Mouse (Mus musculus): ENCODE measurements around the gene Chpf2. TPM values are rescaled to one million over a fixed set of nuclear protein-coding genes. Genes with fewer than 3 reads are reported as not detected.

Gene Chpf2
- polyA plus RNA-seq, 1 experiment = 47.2 TPM

GRCm38 (mm10) chr5:24601911-24602750 is 15.6 kb downstream of the Chpf2 start:
- peak; percentile 78 for DNase-seq
- peaks cover 21% of the 10 kb centered on the region for H3K4me1 ChIP-seq (ENCODE audit: control insufficient read depth, insufficient read depth, low read length)
- peak overlapping the region; percentile 61 for H3K4me3 ChIP-seq (replicated peaks; ENCODE audit: extremely low read depth, low read depth, low read length)
- TF ChIP-seq CTCF (IDR thresholded peaks at IDR 0.05; ENCODE audit: insufficient read depth, low read length) = no peak
- peak; percentile 78 for TF ChIP-seq POLR2A (IDR thresholded peaks at IDR 0.05; ENCODE audit: borderline replicate concordance, extremely low read depth, low read depth, low read length)
- WGBS = under 1% methylated on average over 72 of the region's 73 CpGs

- peaks cover 19% of the 10 kb centered on the region for H3K4me1 ChIP-seq (ENCODE audit: control insufficient read depth, insufficient read depth, low read length)
- TF ChIP-seq POLR2A (IDR thresholded peaks at IDR 0.05; ENCODE audit: borderline replicate concordance, extremely low read depth, low read depth, low read length) (peak; percentile 69; the same call in 1 of the 2 replicates), CTCF (IDR thresholded peaks at IDR 0.05; ENCODE audit: insufficient read depth, low read length) (no peak)
- peak overlapping the region; percentile 61 for H3K4me3 ChIP-seq (replicated peaks; ENCODE audit: extremely low read depth, low read depth, low read length)
- WGBS = 2% methylated on average over 16 of the region's 16 CpGs
- peak; percentile 88 for DNase-seq
Measured at GRCm38 (mm10) chr5:24602751-24603343, 16.3 kb downstream of the Chpf2 start.

- 69% methylated on average over 8 of the region's 8 CpGs for WGBS
- no peak for DNase-seq
Measured at GRCm38 (mm10) chr5:24603431-24604010, 17.0 kb downstream of the Chpf2 start.

DNA sequence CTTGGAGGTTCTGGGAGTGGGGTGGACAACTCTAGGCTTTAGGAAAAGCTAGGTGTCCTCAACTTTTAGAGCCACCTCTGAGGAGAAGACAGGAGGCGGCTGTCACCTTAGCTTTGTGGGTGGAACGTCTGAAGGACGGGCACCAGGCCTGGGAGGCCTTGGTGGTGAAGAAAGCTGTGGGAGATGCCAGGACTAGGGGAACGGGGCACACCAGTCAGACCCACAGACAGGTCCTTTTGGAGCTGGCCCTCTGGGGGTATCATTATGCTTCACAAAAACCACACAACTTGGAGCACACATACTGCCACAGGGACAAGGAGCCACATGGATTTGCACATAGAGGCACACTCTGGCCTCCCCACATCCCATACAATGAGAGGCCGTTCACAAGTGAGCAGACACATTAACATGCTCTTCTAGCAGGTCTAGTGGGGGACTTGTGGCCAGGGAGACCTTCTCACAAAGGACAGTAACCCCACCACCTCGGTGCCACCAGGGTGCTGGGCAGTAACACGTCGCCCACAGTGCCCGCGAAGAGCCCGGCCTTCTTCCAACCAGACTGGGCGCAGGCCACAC is 17.6 kb downstream of the Chpf2 start:
- peaks cover 19% of the 10 kb centered on the region for H3K4me1 ChIP-seq (ENCODE audit: control insufficient read depth, insufficient read depth, low read length)
- H3K4me3 ChIP-seq (replicated peaks; ENCODE audit: extremely low read depth, low read depth, low read length) = peak overlapping the region; percentile 82
- DNase-seq = no peak
- TF ChIP-seq CTCF (IDR thresholded peaks at IDR 0.05; ENCODE audit: insufficient read depth, low read length) (no peak), POLR2A (IDR thresholded peaks at IDR 0.05; ENCODE audit: borderline replicate concordance, extremely low read depth, low read depth, low read length) (no peak)
- WGBS = 18% methylated on average over 12 of the region's 12 CpGs

More at GRCm38 (mm10) chr5:24603431-24604010, 17.0 kb downstream of the Chpf2 start:
- H3K4me1 ChIP-seq (ENCODE audit: control insufficient read depth, insufficient read depth, low read length) = peaks cover 19% of the 10 kb centered on the region
- no peak overlapping the region for H3K4me3 ChIP-seq (replicated peaks; ENCODE audit: extremely low read depth, low read depth, low read length)
- TF ChIP-seq CTCF (IDR thresholded peaks at IDR 0.05; ENCODE audit: insufficient read depth, low read length) = no peak
- no peak for TF ChIP-seq POLR2A (IDR thresholded peaks at IDR 0.05; ENCODE audit: borderline replicate concordance, extremely low read depth, low read depth, low read length)

GRCm38 (mm10) chr5:24604656-24605100 is 18.1 kb downstream of the Chpf2 start:
- peaks cover 19% of the 10 kb centered on the region for H3K4me1 ChIP-seq (ENCODE audit: control insufficient read depth, insufficient read depth, low read length)
- H3K4me3 ChIP-seq (replicated peaks; ENCODE audit: extremely low read depth, low read depth, low read length) = peak overlapping the region; percentile 82
- TF ChIP-seq CTCF (IDR thresholded peaks at IDR 0.05; ENCODE audit: insufficient read depth, low read length) (no peak), POLR2A (IDR thresholded peaks at IDR 0.05; ENCODE audit: borderline replicate concordance, extremely low read depth, low read depth, low read length) (no peak; the same call in 1 of the 2 replicates)
- peak; percentile 83 for DNase-seq
- under 1% methylated on average over 46 of the region's 46 CpGs for WGBS

DNA sequence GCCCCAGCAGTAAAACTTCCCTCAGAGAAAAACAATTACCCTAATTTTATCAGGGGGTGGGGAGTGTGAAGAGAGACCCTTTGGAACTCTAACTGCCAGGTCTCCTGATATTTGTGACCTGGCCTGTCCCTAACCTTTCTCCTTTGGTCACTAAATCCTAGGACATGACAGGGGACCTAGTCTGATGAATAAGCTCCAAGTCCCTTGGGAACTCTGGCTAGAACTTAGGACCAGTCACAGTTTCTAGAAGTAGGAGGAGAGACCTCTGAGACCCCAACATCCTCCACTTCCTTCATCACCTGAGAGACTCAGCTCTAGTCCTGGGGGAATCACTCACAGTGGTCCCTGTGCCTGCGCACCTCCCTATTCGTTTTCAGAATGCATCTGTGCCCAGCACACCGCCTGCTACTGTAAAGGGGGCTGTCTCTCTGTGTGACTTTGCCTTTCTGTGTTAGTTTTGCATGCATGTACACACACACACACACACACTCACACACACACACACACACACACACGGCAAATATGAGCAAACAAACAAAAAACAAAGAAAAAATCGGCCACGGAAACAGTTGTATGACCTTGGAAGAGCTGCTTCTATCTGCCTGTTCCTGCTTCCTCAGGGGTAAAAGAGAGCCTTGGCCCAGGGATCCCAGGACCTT is 18.9 kb downstream of the Chpf2 start:
- no peak overlapping the region for H3K4me3 ChIP-seq (replicated peaks; ENCODE audit: extremely low read depth, low read depth, low read length)
- H3K4me1 ChIP-seq (ENCODE audit: control insufficient read depth, insufficient read depth, low read length) = peaks cover 19% of the 10 kb centered on the region
- TF ChIP-seq CTCF (IDR thresholded peaks at IDR 0.05; ENCODE audit: insufficient read depth, low read length) (no peak), POLR2A (IDR thresholded peaks at IDR 0.05; ENCODE audit: borderline replicate concordance, extremely low read depth, low read depth, low read length) (no peak)
- 30% methylated on average over 6 of the region's 6 CpGs for WGBS
- no peak for DNase-seq

- H3K4me3 ChIP-seq (replicated peaks; ENCODE audit: extremely low read depth, low read depth, low read length) = no peak overlapping the region
- 62% methylated on average over 14 of the region's 14 CpGs for WGBS
- peaks cover 17% of the 10 kb centered on the region for H3K4me1 ChIP-seq (ENCODE audit: control insufficient read depth, insufficient read depth, low read length)
- no peak for DNase-seq
- TF ChIP-seq CTCF (IDR thresholded peaks at IDR 0.05; ENCODE audit: insufficient read depth, low read length) (no peak), POLR2A (IDR thresholded peaks at IDR 0.05; ENCODE audit: borderline replicate concordance, extremely low read depth, low read depth, low read length) (no peak)
Measured at GRCm38 (mm10) chr5:24605980-24606665, 19.6 kb downstream of the Chpf2 start.

DNA sequence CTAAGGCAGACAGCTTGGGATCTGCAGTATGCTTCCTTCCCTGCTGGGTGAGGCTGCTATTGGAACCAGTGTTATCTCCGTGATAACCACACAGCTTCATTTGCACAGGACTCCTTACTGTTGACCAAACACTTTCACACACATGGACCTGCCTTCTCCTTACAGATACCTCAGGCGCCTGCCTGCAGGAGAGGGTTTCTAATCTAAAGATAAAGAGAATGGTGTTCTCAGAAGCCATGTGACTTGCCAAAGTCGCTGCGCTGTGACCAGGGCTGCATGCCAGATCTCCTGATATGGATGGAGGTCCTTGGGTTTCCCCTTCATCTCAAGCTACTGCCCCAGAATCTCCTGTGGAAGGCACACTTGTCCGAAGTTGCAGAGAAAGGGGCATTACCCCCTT is 22.8 kb downstream of the Chpf2 start:
- no peak overlapping the region for H3K4me3 ChIP-seq (replicated peaks; ENCODE audit: extremely low read depth, low read depth, low read length)
- TF ChIP-seq CTCF (IDR thresholded peaks at IDR 0.05; ENCODE audit: insufficient read depth, low read length) = no peak
- no peak for TF ChIP-seq POLR2A (IDR thresholded peaks at IDR 0.05; ENCODE audit: borderline replicate concordance, extremely low read depth, low read depth, low read length)
- 16% methylated on average over 5 of the region's 5 CpGs for WGBS
- DNase-seq = no peak
- H3K4me1 ChIP-seq (ENCODE audit: control insufficient read depth, insufficient read depth, low read length) = peaks cover 3% of the 10 kb centered on the region

All from lung, adult 2 months (tissue).